Mouse (Mus musculus): ENCODE data around the gene Stn1.

DNA sequence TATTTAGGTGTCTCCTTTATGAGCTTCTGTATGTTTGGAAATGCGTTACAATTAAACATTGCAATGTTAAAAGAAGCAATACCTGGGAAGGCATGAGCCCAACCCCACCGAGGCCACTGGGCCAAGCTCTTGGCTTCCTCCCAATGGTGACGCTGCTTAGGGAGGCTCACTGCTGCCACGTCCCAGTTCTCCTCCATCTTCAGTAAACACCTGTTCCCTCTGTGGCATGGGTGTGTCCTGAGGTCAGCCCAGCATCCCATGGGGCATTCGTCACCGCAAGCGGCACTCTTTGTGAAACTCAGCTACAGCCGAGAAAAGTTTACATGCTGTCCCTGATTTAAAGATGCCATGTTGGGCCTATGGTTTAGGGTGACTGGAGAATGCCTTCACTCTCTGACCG lies 49.7 kb downstream of the Stn1 start:
- TF ChIP-seq POLR2A (IDR thresholded peaks at IDR 0.05; ENCODE audit: borderline replicate concordance, insufficient read depth, low read length) (no peak), CTCF (IDR thresholded peaks at IDR 0.05; ENCODE audit: borderline replicate concordance, insufficient read depth, low read depth, low read length) (no peak)
